Comparison of ENCODE assay signal across 21 mouse cellular contexts in genomic region chr2:30185276-30185675, GRCm38 (mm10). TPM values are rescaled to one million over a fixed set of nuclear protein-coding genes. Genes with fewer than 3 reads are reported as not detected.
DNase-seq lines count a peak whose midpoint lies in the region; ATAC-seq and TF ChIP-seq lines count a peak whose summit lies in the region.
"Had no signal": no experiment of that assay in that cellular context is flagged by ENCODE, and none has a peak within 500 bp of the region (broad histone marks: within the 10 kb centered on the region; RNA-seq: fewer than 3 reads in every experiment).

No protein-coding gene starts in this region.

- TF ChIP-seq POLR2A in lung, adult 2 months (IDR thresholded peaks at IDR 0.05; ENCODE audit: borderline replicate concordance, extremely low read depth, low read depth, low read length) = no peak

- no peaks in the 10 kb centered on the region for H3K4me1 ChIP-seq in hindbrain, embryonic 10.5 days (replicated peaks)
- no peaks in the 10 kb centered on the region for H3K4me1 ChIP-seq in hindbrain, embryonic 16.5 days (ENCODE audit: control insufficient read depth, insufficient read depth, low read depth, low read length)
- H3K4me1 ChIP-seq in liver, embryonic 12.5 days = peaks cover 49% of the 10 kb centered on the region
- no peaks in the 10 kb centered on the region for H3K4me1 ChIP-seq in lung, adult 2 months (ENCODE audit: control insufficient read depth, insufficient read depth, low read length)
- H3K4me1 ChIP-seq: embryonic facial prominence, embryonic 10.5 days; hindbrain, embryonic 12.5 days; limb, embryonic 15.5 days; midbrain, embryonic 12.5 days had no signal

- no peak for TF ChIP-seq CTCF in lung, adult 2 months (IDR thresholded peaks at IDR 0.05; ENCODE audit: insufficient read depth, low read length)

- peak overlapping the region; percentile 46; the same call in 1 of the 2 replicates for H3K27ac ChIP-seq in hindbrain, embryonic 10.5 days
- H3K27ac ChIP-seq in hindbrain, embryonic 16.5 days (ENCODE audit: low read depth, low read length) = no peak overlapping the region
- peak overlapping the region; percentile 85 for H3K27ac ChIP-seq in liver, embryonic 12.5 days
- H3K27ac ChIP-seq: embryonic facial prominence, embryonic 10.5 days; heart, embryonic 15.5 days; hindbrain, embryonic 12.5 days; limb, embryonic 15.5 days; midbrain, embryonic 12.5 days had no signal

- ATAC-seq in hindbrain, embryonic 16.5 days = no peak
- peak; percentile 98 for ATAC-seq in liver, embryonic 12.5 days
- ATAC-seq: forebrain, embryonic 16.5 days had no signal

- H3K9ac ChIP-seq in hindbrain, embryonic 16.5 days (ENCODE audit: low read depth, low read length) = no peak overlapping the region
- peak overlapping the region; percentile 47 for H3K9ac ChIP-seq in liver, embryonic 12.5 days
- H3K9ac ChIP-seq: heart, embryonic 15.5 days; hindbrain, embryonic 12.5 days; limb, embryonic 15.5 days; midbrain, embryonic 12.5 days had no signal

- no peak for DNase-seq in hindbrain, embryonic 10.5 days (ENCODE audit: low spot score)
- DNase-seq in c-Kit-positive CD71-positive TER-119-positive erythroid progenitor cells, embryonic 14.5 days (ENCODE audit: low spot score) = peak; percentile 76
- DNase-seq in yolk sac, embryonic 10.5 days (ENCODE audit: low spot score) = peak; percentile 37
- DNase-seq in kidney, postnatal 10 days = no peak
- no peak for DNase-seq in lung, adult 2 months
- DNase-seq: B cell, adult 2 months; cerebellum, adult 11 months; cerebellum, postnatal 36 days; kidney, postnatal 14 days; layer of hippocampus, adult 9-11 months; lung, postnatal 36 days; right cerebral cortex, postnatal 14 days; thymus, postnatal 36 days had no signal

- no peak overlapping the region for H3K4me3 ChIP-seq in hindbrain, embryonic 10.5 days
- no peak overlapping the region for H3K4me3 ChIP-seq in hindbrain, embryonic 16.5 days (ENCODE audit: low read length)
- H3K4me3 ChIP-seq in liver, embryonic 12.5 days = no peak overlapping the region
- no peak overlapping the region for H3K4me3 ChIP-seq in lung, adult 2 months (replicated peaks; ENCODE audit: extremely low read depth, low read depth, low read length)
- H3K4me3 ChIP-seq: embryonic facial prominence, embryonic 10.5 days; heart, embryonic 15.5 days; hindbrain, embryonic 12.5 days; limb, embryonic 15.5 days; midbrain, embryonic 12.5 days had no signal

- H3K4me2 ChIP-seq in hindbrain, embryonic 16.5 days (ENCODE audit: low read length) = no peak overlapping the region
- H3K4me2 ChIP-seq in liver, embryonic 12.5 days = peak overlapping the region; percentile 47
- H3K4me2 ChIP-seq: heart, embryonic 15.5 days; hindbrain, embryonic 12.5 days; limb, embryonic 15.5 days; midbrain, embryonic 12.5 days had no signal

- WGBS in hindbrain, embryonic 10.5 days = 91% methylated on average over 6 of the region's 6 CpGs
- WGBS in hindbrain, embryonic 16.5 days = 91% methylated on average over 6 of the region's 6 CpGs
- WGBS in liver, embryonic 12.5 days (ENCODE audit: insufficient replicate concordance) = 38% methylated on average over 6 of the region's 6 CpGs
- WGBS in lung, adult 2 months = 92% methylated on average over 6 of the region's 6 CpGs

- H3K36me3 ChIP-seq in hindbrain, embryonic 10.5 days = peaks cover 21% of the 10 kb centered on the region
- H3K36me3 ChIP-seq in hindbrain, embryonic 16.5 days (ENCODE audit: control insufficient read depth, insufficient read depth, low read length) = no peaks in the 10 kb centered on the region
- H3K36me3 ChIP-seq in liver, embryonic 12.5 days = peaks cover 33% of the 10 kb centered on the region

- H3K9me3 ChIP-seq in hindbrain, embryonic 10.5 days = peaks cover 5% of the 10 kb centered on the region; the same call in 1 of the 2 replicates
- H3K9me3 ChIP-seq in hindbrain, embryonic 16.5 days (ENCODE audit: control insufficient read depth, low read length) = no peaks in the 10 kb centered on the region
- 0 out of 2 replicates have a peak, but pooled peaks cover 4% of the 10 kb centered on the region for H3K9me3 ChIP-seq in liver, embryonic 12.5 days (replicated peaks)
- H3K9me3 ChIP-seq: heart, embryonic 15.5 days; hindbrain, embryonic 12.5 days; limb, embryonic 15.5 days; midbrain, embryonic 12.5 days had no signal

- H3K27me3 ChIP-seq in hindbrain, embryonic 10.5 days (ENCODE audit: insufficient read depth, poor library complexity, severe bottlenecking) = no peaks in the 10 kb centered on the region
- H3K27me3 ChIP-seq in hindbrain, embryonic 16.5 days (replicated peaks; ENCODE audit: control insufficient read depth, insufficient read depth, low read length) = no peaks in the 10 kb centered on the region
- no peaks in the 10 kb centered on the region for H3K27me3 ChIP-seq in liver, embryonic 12.5 days (replicated peaks)
- H3K27me3 ChIP-seq: heart, embryonic 15.5 days; hindbrain, embryonic 12.5 days; limb, embryonic 15.5 days had no signal

RNA-seq across cellular contexts. Expression of gene Spout1, which starts 7.0 kb away (rescaled TPM):
- 79.7 and 87.6 TPM in 2 replicates for polyA plus RNA-seq in hindbrain, embryonic 10.5 days (2016; fragmentation: Nextera tagmentation; extraction: Ambion mirVana)
- 71.2 and 72.4 TPM in 2 replicates for polyA plus RNA-seq in hindbrain, embryonic 16.5 days (2015; fragmentation: Nextera tagmentation; extraction: Ambion mirVana)
- polyA plus RNA-seq in liver, embryonic 12.5 days (2016; fragmentation: Nextera tagmentation; extraction: Ambion mirVana) = 54.4 and 55.1 TPM in 2 replicates
- 18.3 and 18.8 TPM in 2 replicates for polyA plus RNA-seq in lung, adult 2 months (2012; rRNA removed)

RNA-seq across cellular contexts. Expression of gene Endog, which starts 14.0 kb away (rescaled TPM):
- 15.9 and 17.5 TPM in 2 replicates for polyA plus RNA-seq in hindbrain, embryonic 10.5 days (2016; fragmentation: Nextera tagmentation; extraction: Ambion mirVana)
- 24.0 and 29.2 TPM in 2 replicates for polyA plus RNA-seq in hindbrain, embryonic 16.5 days (2015; fragmentation: Nextera tagmentation; extraction: Ambion mirVana)
- polyA plus RNA-seq in liver, embryonic 12.5 days (2016; fragmentation: Nextera tagmentation; extraction: Ambion mirVana) = 23.0 and 23.3 TPM in 2 replicates
- polyA plus RNA-seq in lung, adult 2 months (2012; rRNA removed) = 58.1 and 87.9 TPM in 2 replicates

RNA-seq across cellular contexts. Expression of gene Kyat1, which starts 20.4 kb away (rescaled TPM):
- polyA plus RNA-seq in hindbrain, embryonic 10.5 days (2016; fragmentation: Nextera tagmentation; extraction: Ambion mirVana) = 9.0 and 11.4 TPM in 2 replicates
- polyA plus RNA-seq in hindbrain, embryonic 16.5 days (2015; fragmentation: Nextera tagmentation; extraction: Ambion mirVana) = 14.8 and 15.2 TPM in 2 replicates
- 11.3 and 11.4 TPM in 2 replicates for polyA plus RNA-seq in liver, embryonic 12.5 days (2016; fragmentation: Nextera tagmentation; extraction: Ambion mirVana)
- polyA plus RNA-seq in lung, adult 2 months (2012; rRNA removed) = 23.5 and 51.9 TPM in 2 replicates

RNA-seq across cellular contexts. Expression of gene Tbc1d13, which starts 51.7 kb away (rescaled TPM):
- polyA plus RNA-seq in hindbrain, embryonic 10.5 days (2016; fragmentation: Nextera tagmentation; extraction: Ambion mirVana) = 6.9 and 10.2 TPM in 2 replicates
- polyA plus RNA-seq in hindbrain, embryonic 16.5 days (2015; fragmentation: Nextera tagmentation; extraction: Ambion mirVana) = 8.8 and 10.0 TPM in 2 replicates
- 2.9 and 3.3 TPM in 2 replicates for polyA plus RNA-seq in liver, embryonic 12.5 days (2016; fragmentation: Nextera tagmentation; extraction: Ambion mirVana)
- polyA plus RNA-seq in lung, adult 2 months (2012; rRNA removed) = 43.3 and 56.6 TPM in 2 replicates

RNA-seq across cellular contexts. Expression of gene Lrrc8a, which starts 52.2 kb away (rescaled TPM):
- 38.3 and 43.4 TPM in 2 replicates for polyA plus RNA-seq in hindbrain, embryonic 10.5 days (2016; fragmentation: Nextera tagmentation; extraction: Ambion mirVana)
- polyA plus RNA-seq in hindbrain, embryonic 16.5 days (2015; fragmentation: Nextera tagmentation; extraction: Ambion mirVana) = 53.6 and 56.9 TPM in 2 replicates
- 12.8 and 13.9 TPM in 2 replicates for polyA plus RNA-seq in liver, embryonic 12.5 days (2016; fragmentation: Nextera tagmentation; extraction: Ambion mirVana)
- polyA plus RNA-seq in lung, adult 2 months (2012; rRNA removed) = 56.5 and 66.7 TPM in 2 replicates

Comparison
In these comparisons a context has a peak if more than half of its experiments do, and no peak if none do; other contexts are left out.
1. DNase-seq: peak in c-Kit-positive CD71-positive TER-119-positive erythroid progenitor cells, embryonic 14.5 days (single experiment) and yolk sac, embryonic 10.5 days (single experiment); none in hindbrain, embryonic 10.5 days (single experiment), kidney, postnatal 10 days (single experiment) and lung, adult 2 months (single experiment).